Mouse (Mus musculus) kidney, adult 9 months (tissue): Measurements from ENCODE around the gene Lkaaear1.

Experiments used
- DNase-seq: peaks from one replicate; pipeline ENCODE4 v3.0.0; 2022

Gene Lkaaear1

GRCm38 (mm10) chr2:181648926-181649325 lies 49.3 kb downstream of the Lkaaear1 start:
- no peak for DNase-seq
